Mouse (Mus musculus) monocyte, adult 59 days (primary cell): ENCODE results near the gene Slc34a1. TPM values are rescaled to one million over a fixed set of nuclear protein-coding genes. Genes with fewer than 3 reads are reported as not detected.

ENCODE experiments used
- total RNA-seq, 2 experiments: library from RNA; stranded (reverse); gene quantifications; one replicate each; pipeline ENCODE4 v1.2.4; 2023

The Slc34a1 gene
- total RNA-seq = not detected

DNA sequence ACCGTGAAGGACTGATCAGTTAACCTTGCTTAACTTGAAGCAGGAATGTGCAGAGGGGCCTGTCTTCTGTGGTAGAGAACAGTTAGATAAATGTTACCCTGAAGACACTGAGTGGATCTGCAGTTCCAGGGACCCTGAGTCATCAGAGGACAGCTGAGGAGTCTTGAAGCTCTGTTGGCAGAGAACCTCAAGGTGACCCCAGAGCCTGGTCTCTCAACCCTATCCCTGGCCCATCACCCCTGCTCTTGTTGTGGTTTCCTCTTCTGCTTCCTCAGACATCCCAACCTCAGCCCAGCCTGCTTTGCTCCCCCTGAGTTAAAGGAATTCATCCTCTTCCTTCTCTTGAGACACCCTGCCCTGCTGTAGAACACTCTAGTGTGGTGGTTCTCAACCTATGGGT, at the start of gene Slc34a1:
Gene Slc34a1 (plus strand): TSS at position 100 of the 400 bp plus-strand sequence.

DNA sequence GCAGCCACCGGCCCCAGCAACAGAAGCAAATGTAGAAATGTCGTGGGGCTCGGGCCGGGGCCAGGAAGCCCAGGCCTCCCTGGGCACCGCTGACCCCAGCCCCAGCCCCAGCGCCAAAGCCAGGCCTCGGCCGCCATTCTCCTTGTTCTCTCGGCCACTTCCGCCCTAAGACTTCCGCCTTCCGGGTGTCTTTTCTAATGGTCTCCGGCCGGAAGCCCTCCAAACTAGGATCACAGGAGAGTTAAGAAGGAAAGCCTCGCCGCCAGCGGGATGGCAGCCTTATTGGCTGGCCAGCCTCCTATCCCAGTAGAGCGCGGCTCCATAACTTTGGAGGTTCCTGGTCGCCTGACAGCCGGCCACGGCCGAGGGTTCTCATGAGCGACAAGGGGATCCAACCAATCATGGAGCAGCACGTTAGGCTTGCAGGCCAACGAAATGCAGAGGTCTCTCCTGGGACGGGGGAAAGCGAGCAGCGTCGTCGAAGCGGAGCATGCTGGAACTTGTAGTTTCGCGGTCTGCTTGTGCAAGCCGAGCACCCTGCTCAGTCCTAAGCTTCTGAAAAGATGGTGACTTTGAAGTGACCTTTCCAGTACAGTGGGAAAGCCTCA, 35.4 kb upstream of the Slc34a1 start, which contains the start of gene Lman2:
Gene Lman2 (minus strand): TSS at position 331 of the 608 bp plus-strand sequence.

DNA sequence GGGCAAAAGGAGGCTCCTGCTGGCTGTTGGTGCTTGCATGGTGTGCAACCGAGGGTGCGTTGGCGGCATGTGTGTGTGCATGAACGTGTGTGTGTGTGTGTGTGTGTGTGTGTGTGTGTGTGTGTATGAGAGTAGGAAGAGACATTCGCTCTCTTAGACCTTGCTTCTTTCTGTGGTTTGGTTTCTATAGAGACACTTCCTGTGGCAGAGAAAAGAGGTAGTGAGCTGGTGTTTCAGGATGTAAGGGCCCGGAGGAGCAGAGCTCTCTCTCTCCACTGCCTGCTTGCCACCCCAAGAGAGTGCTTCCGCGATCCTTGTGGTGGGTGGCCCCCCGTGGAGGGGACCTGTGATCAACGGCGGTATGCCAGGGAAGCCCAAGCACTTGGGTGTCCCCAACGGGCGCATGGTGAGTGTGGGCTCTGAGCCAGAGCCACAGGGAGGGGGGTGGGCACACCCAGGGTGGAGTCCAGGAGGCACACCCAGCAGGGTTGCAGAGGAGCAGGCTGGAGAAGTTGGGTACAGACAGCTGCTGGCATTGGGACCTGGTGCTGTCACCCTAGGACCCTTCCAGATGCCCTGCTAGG, 28.4 kb upstream of the Slc34a1 start, which contains the start of gene Rgs14:
Gene Rgs14 (plus strand): TSS at position 202 of the 584 bp plus-strand sequence.

DNA sequence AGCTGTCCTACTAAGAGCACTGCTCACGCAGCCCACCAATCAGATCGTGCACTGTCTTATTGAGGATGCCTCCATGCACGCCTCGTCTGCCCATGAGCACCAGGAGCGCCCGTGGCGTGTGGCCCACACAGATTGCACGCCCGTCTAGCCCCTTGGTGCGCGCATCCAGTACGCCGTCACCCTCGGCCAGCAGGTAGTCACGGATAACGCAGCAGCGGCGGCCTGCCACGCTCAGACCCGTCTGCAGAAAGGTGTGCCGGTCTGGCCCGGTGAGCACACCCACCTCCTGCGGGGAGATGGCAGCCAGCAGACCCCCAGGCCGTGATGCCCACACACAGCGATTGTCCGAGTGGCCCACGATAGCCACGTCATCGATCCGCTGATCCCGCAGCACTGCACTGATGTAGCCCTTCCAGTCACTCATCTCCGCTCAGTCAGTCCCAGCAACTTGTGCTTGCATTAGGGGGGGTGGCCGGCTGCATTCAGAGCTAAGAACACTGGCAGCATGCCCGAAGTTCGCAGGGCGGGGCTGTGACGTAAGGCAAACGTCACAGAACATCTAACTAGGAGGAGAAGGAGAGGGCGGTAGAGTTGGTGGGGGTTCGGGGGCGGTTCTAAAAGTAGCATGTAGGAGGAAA, 16.9 kb downstream of the Slc34a1 start, which contains the start of gene Pfn3:
Gene Pfn3 (minus strand): TSS at position 490 of the 638 bp plus-strand sequence.

DNA sequence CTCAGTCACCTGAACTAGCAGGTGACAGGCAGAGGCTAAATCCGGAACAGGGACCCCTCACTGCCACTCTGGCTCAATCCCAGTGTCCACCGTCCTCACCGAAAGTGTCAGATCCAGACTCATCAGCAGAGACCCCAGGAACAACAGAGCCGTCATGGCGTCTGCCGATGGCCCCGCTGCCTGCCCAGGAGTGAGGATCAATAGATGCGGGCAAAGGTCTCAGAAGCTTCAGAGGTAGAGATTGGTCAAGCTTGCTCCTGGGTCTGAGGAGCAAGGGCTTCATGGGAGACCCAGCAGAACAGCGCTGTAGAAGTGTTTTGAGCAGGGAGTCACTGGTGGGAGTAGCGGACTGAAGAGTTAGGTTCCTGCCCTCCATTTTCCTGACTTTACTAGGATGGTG, 28.6 kb downstream of the Slc34a1 start, which contains the start of gene F12:
Gene F12 (minus strand): TSS at position 181 of the 400 bp plus-strand sequence.

DNA sequence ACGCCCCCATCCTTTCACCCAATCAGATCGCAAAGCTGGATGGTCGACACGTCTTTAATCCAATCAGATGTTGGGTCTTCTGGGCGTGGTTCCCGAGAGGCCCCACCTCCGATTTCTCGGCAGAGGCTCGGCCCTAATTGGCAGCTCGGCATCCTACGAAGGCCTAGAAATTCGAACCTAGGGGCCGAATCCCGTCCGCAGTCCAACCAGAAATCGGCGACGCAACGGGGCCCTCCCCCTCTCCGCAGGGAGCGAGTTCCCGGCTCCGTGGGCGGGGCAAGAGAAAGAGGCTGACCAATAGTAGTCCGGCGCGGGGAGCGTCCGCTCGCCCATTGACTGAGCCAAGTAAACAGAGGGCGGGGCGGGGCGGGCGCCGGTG, 46.9 kb downstream of the Slc34a1 start, which contains the start of gene Grk6:
Gene Grk6 (plus strand): TSS at position 136 of the 379 bp plus-strand sequence.

DNA sequence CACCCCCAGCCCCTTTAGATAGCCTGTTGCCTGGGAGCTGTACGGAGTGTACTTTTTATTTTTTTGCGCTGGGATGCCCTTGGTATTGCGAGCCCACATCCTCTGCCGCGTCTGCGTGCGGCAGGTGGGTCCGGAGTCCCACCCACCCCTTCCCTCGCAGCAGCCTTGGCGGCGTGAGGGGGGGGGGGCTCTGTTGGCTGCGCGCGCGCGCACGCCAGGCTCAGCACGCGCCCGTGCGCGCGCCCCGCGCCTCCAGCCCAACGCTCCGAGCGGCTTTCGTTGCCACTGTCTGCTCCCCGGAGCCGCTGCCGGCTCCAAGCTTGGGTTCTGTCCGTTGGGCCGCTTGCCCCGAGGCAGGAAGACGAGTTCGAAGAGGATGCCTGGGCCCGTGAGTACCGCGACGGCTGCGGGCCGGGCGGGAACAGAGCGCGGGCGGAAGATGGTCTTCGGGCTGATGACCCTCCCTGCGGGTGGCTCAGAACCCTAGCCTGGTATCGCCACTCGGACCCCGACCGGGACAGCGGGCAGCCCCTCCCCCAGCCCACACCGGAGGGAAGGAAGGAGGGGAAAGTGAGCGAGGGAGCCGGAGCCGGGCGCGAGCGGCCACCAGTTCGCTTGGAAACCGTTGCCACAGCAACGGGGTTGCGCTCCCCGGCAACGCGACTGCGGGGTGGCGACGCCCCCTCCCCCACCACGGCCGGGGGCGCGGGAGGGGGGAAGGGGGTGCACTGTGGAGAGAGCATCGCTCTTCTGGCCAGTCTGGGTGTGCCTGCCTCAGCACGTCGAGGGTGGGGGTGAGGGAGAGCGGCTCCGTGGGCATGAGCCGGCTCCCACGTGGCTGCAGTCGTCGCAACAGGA, 66.3 kb downstream of the Slc34a1 start, which contains the start of gene Prr7:
Gene Prr7 (plus strand): TSS at position 241 of the 858 bp plus-strand sequence.

Other genes starting within 250 kb of the Slc34a1 start
- not detected for gene Fgfr4, start 245.5 kb upstream of the Slc34a1 start, total RNA-seq
- gene Nsd1, start 188.4 kb upstream of the Slc34a1 start, total RNA-seq = 100 to 1,000 TPM; 133 to 136 TPM
- gene Prelid1, start 77.7 kb upstream of the Slc34a1 start, total RNA-seq = 100 to 1,000 TPM; 150 to 169 TPM
- gene Rab24, start 76.2 kb upstream of the Slc34a1 start, total RNA-seq = 10 to 100 TPM; 50.4 to 51.8 TPM
- under 1 TPM; 0.36 to 0.52 TPM for gene Mxd3, start 68.4 kb upstream of the Slc34a1 start, total RNA-seq
- 100 to 1,000 TPM; 116 to 125 TPM for gene Lman2, start 35.4 kb upstream of the Slc34a1 start, total RNA-seq
- 10 to 100 TPM; 65.0 to 65.2 TPM for gene Rgs14, start 28.5 kb upstream of the Slc34a1 start, total RNA-seq
- not detected for gene Pfn3, start 17.0 kb downstream of the Slc34a1 start, total RNA-seq
- gene F12, start 28.6 kb downstream of the Slc34a1 start, total RNA-seq = not detected
- gene Grk6, start 46.9 kb downstream of the Slc34a1 start, total RNA-seq = 100 to 1,000 TPM; 149 to 155 TPM
- 10 to 100 TPM in 1 of 2 experiments, 1 to 10 TPM in 1; 8.6 to 10.9 TPM for gene Prr7, start 66.1 kb downstream of the Slc34a1 start, total RNA-seq
- 1 to 10 TPM in 1 of 2 experiments, under 1 TPM in 1; 0.71 to 1.3 TPM for gene Dbn1, start 89.9 kb downstream of the Slc34a1 start, total RNA-seq
- 10 to 100 TPM in 1 of 2 experiments, 1 to 10 TPM in 1; 6.9 to 10.9 TPM for gene Pdlim7, start 115.5 kb downstream of the Slc34a1 start, total RNA-seq
- 100 to 1,000 TPM; 249 to 258 TPM for gene Dok3, start 131.1 kb downstream of the Slc34a1 start, total RNA-seq
- 10 to 100 TPM; 59.0 to 60.2 TPM for gene Ddx41, start 138.5 kb downstream of the Slc34a1 start, total RNA-seq
- gene Fam193b, start 172.9 kb downstream of the Slc34a1 start, total RNA-seq = 100 to 1,000 TPM in 1 of 2 experiments, 10 to 100 TPM in 1; 90.5 to 104 TPM
- gene Tmed9, start 175.5 kb downstream of the Slc34a1 start, total RNA-seq = 10 to 100 TPM; 93.3 to 95.8 TPM
- 10 to 100 TPM; 11.4 to 13.0 TPM for gene B4galt7, start 201.7 kb downstream of the Slc34a1 start, total RNA-seq
- gene Caml, start 224.8 kb downstream of the Slc34a1 start, total RNA-seq = 10 to 100 TPM; 18.6 to 20.4 TPM
- gene Ddx46, start 236.8 kb downstream of the Slc34a1 start, total RNA-seq = 10 to 100 TPM; 52.8 to 65.4 TPM